Mouse (Mus musculus): ENCODE measurements around the gene Siglece.
"Not testable (repeated sequence)": the region's sequence is repeated elsewhere in the genome, so short reads cannot be mapped to it uniquely, and the experiment has no call there.

- not testable (repeated sequence) for TF ChIP-seq CTCF, POLR2A (IDR thresholded peaks at IDR 0.05; ENCODE audit: insufficient read depth, low read depth, low read length)
These were observed 22.6 kb upstream of the Siglece start for GRCm38 (mm10) chr7:43682511-43682910.

Data from olfactory bulb, adult 2 months (tissue).